Mouse (Mus musculus): ENCODE measurements at regions not wholly inside any gene's neighbourhood (a gene's known extent, or its start where the extent isn't known, plus 50 kb on each side); places are given as distances from the start of the nearest gene placed in this dataset.

- peak; percentile 17 for DNase-seq
Measured at GRCm38 (mm10) chr3:148136791-148137251, 853.5 kb downstream of the Adgrl2 start.

- no peak for DNase-seq
Measured at GRCm38 (mm10) chr3:148134646-148135045, 855.7 kb downstream of the Adgrl2 start.

- no peak for DNase-seq
Measured at GRCm38 (mm10) chr3:148115576-148115975, 874.8 kb downstream of the Adgrl2 start.

- DNase-seq = no peak
Measured at GRCm38 (mm10) chr3:148112204-148112603, 878.2 kb downstream of the Adgrl2 start.

- DNase-seq = no peak
Measured at GRCm38 (mm10) chr3:148107031-148107430, 883.3 kb downstream of the Adgrl2 start.

GRCm38 (mm10) chr3:148093930-148094329 is 896.4 kb downstream of the Adgrl2 start:
- no peak for DNase-seq

- DNase-seq = no peak
Measured at GRCm38 (mm10) chr3:148075841-148076240, 914.5 kb downstream of the Adgrl2 start.

- no peak for DNase-seq
Measured at GRCm38 (mm10) chr3:148066701-148067100, 923.7 kb downstream of the Adgrl2 start.

GRCm38 (mm10) chr3:148056074-148056473 is 934.3 kb downstream of the Adgrl2 start:
- DNase-seq = no peak

GRCm38 (mm10) chr3:148052516-148052915 is 937.8 kb downstream of the Adgrl2 start:
- no peak for DNase-seq

GRCm38 (mm10) chr3:148048247-148048646 is 942.1 kb downstream of the Adgrl2 start:
- DNase-seq = no peak

- DNase-seq = no peak
Measured at GRCm38 (mm10) chr3:148032532-148032931, 957.8 kb downstream of the Adgrl2 start.

GRCm38 (mm10) chr3:148005831-148006230 is 984.5 kb downstream of the Adgrl2 start:
- no peak for DNase-seq

- DNase-seq = no peak
Measured at GRCm38 (mm10) chr3:148004006-148004405, 986.3 kb downstream of the Adgrl2 start.

GRCm38 (mm10) chr3:147999330-147999953 is 990.9 kb downstream of the Adgrl2 start:
- DNase-seq = no peak

- no peak for DNase-seq
Measured at GRCm38 (mm10) chr3:147991738-147992137, 998.6 kb downstream of the Adgrl2 start.

GRCm38 (mm10) chr3:147990831-147991230 is 999.5 kb downstream of the Adgrl2 start:
- no peak for DNase-seq

- no peak for DNase-seq
Measured at GRCm38 (mm10) chr3:147982831-147983230, 1007.5 kb downstream of the Adgrl2 start.

- DNase-seq = no peak
Measured at GRCm38 (mm10) chr3:147981621-147982020, 1008.7 kb downstream of the Adgrl2 start.

- no peak for DNase-seq
Measured at GRCm38 (mm10) chr3:147976579-147976978, 1013.8 kb downstream of the Adgrl2 start.

- DNase-seq = no peak
Measured at GRCm38 (mm10) chr3:147976069-147976468, 1014.3 kb downstream of the Adgrl2 start.

- no peak for DNase-seq
Measured at GRCm38 (mm10) chr3:147975500-147975899, 1014.9 kb downstream of the Adgrl2 start.

- no peak for DNase-seq
Measured at GRCm38 (mm10) chr3:147974515-147974914, 1015.8 kb downstream of the Adgrl2 start.

GRCm38 (mm10) chr3:147968271-147968670 is 1022.1 kb downstream of the Adgrl2 start:
- DNase-seq = no peak

- no peak for DNase-seq
Measured at GRCm38 (mm10) chr3:147967866-147968265, 1022.5 kb downstream of the Adgrl2 start.

Measured in cerebellum, adult 9-10 months (tissue).